Mouse (Mus musculus) kidney, embryonic 15.5 days (tissue): ENCODE measurements around the gene Elk3. TPM values are rescaled to one million over a fixed set of nuclear protein-coding genes. Genes with fewer than 3 reads are reported as not detected.

Experiments
- ATAC-seq: fragments of 200-750 bp; cut with Nextera tagmentation; replicated peaks from 2 replicates; pipeline ENCODE4 v1.8.0; 2017; ENCODE audit warnings: moderate TSS enrichment; ENCODE audit not compliant: low FRiP score
- H3K27ac ChIP-seq: fragments of 300-500 bp; sonication (generic); 2 replicates; pipeline ENCODE4 v1.5.1; 2015; ENCODE audit warnings: mild to moderate bottlenecking, inconsistent platforms
- H3K27me3 ChIP-seq: fragments of 300-500 bp; sonication (generic); 2 replicates; pipeline ENCODE4 v1.6.1; 2015; ENCODE audit warnings: inconsistent platforms
- H3K36me3 ChIP-seq: fragments of 300-500 bp; sonication (generic); 2 replicates; pipeline ENCODE4 v1.6.1; 2015; ENCODE audit warnings: inconsistent platforms
- H3K4me1 ChIP-seq: fragments of 300-500 bp; sonication (generic); 2 replicates; pipeline ENCODE4 v1.6.1; 2015; ENCODE audit warnings: inconsistent platforms
- H3K4me2 ChIP-seq: fragments of 300-500 bp; sonication (generic); 2 replicates; pipeline ENCODE4 v1.6.1; 2015; ENCODE audit warnings: moderate library complexity, mild to moderate bottlenecking, inconsistent platforms
- H3K4me3 ChIP-seq: fragments of 300-500 bp; sonication (generic); replicated peaks from 2 replicates; pipeline ENCODE4 v1.5.1; 2015; ENCODE audit warnings: mild to moderate bottlenecking, inconsistent platforms
- H3K9ac ChIP-seq: fragments of 300-500 bp; sonication (generic); 2 replicates; pipeline ENCODE4 v1.6.1; 2015; ENCODE audit warnings: mild to moderate bottlenecking, inconsistent platforms
- H3K9me3 ChIP-seq: fragments of 300-500 bp; sonication (generic); replicated peaks from 2 replicates; pipeline ENCODE4 v1.6.1; 2016; ENCODE audit warnings: inconsistent platforms
- WGBS: fragments of 180-500 bp; shearing (Covaris S2); methylation state at CpG from one replicate; pipeline ENCODE4 v1.1.7; 2015; ENCODE audit warnings: mixed read lengths; 5-methylcytosine and 5-hydroxymethylcytosine counted together
- polyA plus RNA-seq: library from polyadenylated mRNA; unstranded; fragments of >200 nt; fragmentation: Nextera tagmentation; extraction: Ambion mirVana; gene quantifications from 2 replicates; pipeline ENCODE4 v1.2.1, GENCODE M21; 2015

Elk3 gene
- polyA plus RNA-seq, 1 experiment from 2014 or later, result 41.9 TPM

- 47% methylated on average over 2 of the region's 2 CpGs for WGBS
- no peak overlapping the region for H3K4me2 ChIP-seq
- no peaks in the 10 kb centered on the region for H3K9me3 ChIP-seq
- peaks cover 77% of the 10 kb centered on the region for H3K4me1 ChIP-seq
- ATAC-seq, result 0 out of 2 replicates have a peak, but pooled peaks have one; percentile 10
- H3K27ac ChIP-seq, result peak overlapping the region; percentile 42; the same call in 1 of the 2 replicates
- H3K9ac ChIP-seq, result no peak overlapping the region
- H3K4me3 ChIP-seq, result no peak overlapping the region
- H3K27me3 ChIP-seq, result no peaks in the 10 kb centered on the region
- H3K36me3 ChIP-seq, result peaks cover 13% of the 10 kb centered on the region
Measured at GRCm38 (mm10) chr10:93274277-93274696, 36.6 kb downstream of the Elk3 start.

- Histone ChIP-seq H3K36me3 (peaks cover 8% of the 10 kb centered on the region; the same call in 1 of the 2 replicates), H3K4me2 (no peak overlapping the region), H3K9me3 (no peaks in the 10 kb centered on the region), H3K27me3 (no peaks in the 10 kb centered on the region), H3K27ac (peak overlapping the region; percentile 54; the same call in 1 of the 2 replicates), H3K9ac (no peak overlapping the region), H3K4me3 (no peak overlapping the region), H3K4me1 (peaks cover 78% of the 10 kb centered on the region)
- WGBS, result 71% methylated on average over 14 of the region's 14 CpGs
- ATAC-seq, result peak; percentile 52; the same call in 1 of the 2 replicates
Measured at GRCm38 (mm10) chr10:93272986-93273982, 37.7 kb downstream of the Elk3 start.

DNA sequence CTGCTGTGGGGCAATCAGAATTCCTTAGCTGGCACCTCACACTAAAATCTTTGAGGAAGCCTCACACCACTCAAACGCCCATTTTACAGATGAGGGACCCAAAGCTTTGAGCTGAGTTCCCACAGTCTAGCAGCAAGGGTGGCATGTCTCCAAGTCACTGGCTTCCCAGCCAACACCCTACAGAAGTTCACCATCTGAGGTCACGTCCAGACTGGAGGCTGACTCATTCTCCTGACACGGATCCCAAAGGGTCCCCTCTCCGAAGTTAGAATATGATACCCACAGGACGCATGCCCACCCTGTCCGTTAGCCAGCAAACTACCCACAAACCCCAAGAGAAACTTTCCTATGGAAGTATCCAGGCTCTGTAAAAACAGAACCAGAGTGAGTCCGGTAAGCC, 39.1 kb downstream of the Elk3 start:
- no peak overlapping the region for H3K4me3 ChIP-seq
- peaks cover 68% of the 10 kb centered on the region for H3K4me1 ChIP-seq
- 81% methylated on average over 7 of the region's 7 CpGs for WGBS
- no peak overlapping the region for H3K27ac ChIP-seq
- H3K9ac ChIP-seq, result no peak overlapping the region
- no peak for ATAC-seq
- no peak overlapping the region for H3K4me2 ChIP-seq
- H3K9me3 ChIP-seq, result no peaks in the 10 kb centered on the region
- peaks cover 6% of the 10 kb centered on the region; the same call in 1 of the 2 replicates for H3K36me3 ChIP-seq
- H3K27me3 ChIP-seq, result no peaks in the 10 kb centered on the region

DNA sequence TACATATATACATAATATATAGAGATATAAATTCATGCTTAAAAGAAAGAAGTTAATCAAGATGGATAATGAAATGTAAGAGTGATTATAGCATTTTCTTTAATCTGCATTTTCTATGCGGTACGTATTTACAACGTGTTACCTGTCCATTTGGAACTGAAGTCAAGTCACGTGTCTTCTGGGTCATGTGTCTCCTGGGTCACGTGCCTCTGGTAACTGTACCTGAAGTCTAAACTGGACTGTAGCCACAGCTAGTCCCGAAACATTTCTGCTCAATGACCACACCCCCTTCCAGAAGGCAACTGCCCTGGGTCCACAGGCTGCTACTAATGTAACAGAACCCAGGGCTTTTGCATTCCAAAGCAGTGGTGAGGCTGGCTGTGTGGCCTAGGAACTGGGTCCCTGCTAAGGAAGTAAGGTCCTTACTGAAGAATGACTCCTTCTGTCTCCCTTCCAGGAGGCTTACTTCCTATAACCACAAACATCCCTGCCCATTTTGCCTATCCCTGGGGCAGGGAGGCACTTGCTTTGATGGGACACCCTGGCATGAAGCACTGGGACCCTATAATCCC, 40.0 kb downstream of the Elk3 start:
- no peak overlapping the region for H3K4me2 ChIP-seq
- no peaks in the 10 kb centered on the region for H3K9me3 ChIP-seq
- H3K27me3 ChIP-seq, result no peaks in the 10 kb centered on the region
- ATAC-seq, result no peak
- WGBS, result 88% methylated on average over 6 of the region's 6 CpGs
- no peak overlapping the region for H3K27ac ChIP-seq
- peaks cover 13% of the 10 kb centered on the region for H3K36me3 ChIP-seq
- H3K9ac ChIP-seq, result no peak overlapping the region
- H3K4me1 ChIP-seq, result peaks cover 60% of the 10 kb centered on the region
- no peak overlapping the region for H3K4me3 ChIP-seq

DNA sequence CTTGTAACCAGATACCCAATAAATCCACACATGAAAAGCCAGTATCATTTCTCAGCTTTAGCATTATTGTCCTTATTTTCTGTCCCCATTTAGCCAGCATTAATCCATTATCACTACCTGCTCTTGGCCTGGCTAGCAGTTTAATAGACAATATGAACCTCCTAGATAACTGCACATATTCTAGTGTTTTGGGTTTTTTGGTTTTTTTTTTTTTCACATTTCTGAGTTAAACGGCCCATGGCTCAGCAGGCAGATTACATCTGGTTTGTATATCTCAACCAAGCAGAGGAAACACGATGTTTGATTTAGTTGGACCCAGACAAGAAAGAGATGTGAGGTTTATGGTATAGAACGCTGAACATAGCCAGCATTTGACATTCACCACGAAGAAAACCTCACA, 41.2 kb downstream of the Elk3 start:
- Histone ChIP-seq H3K27ac (peak overlapping the region; percentile 20), H3K4me2 (no peak overlapping the region), H3K27me3 (no peaks in the 10 kb centered on the region), H3K4me3 (no peak overlapping the region), H3K9me3 (no peaks in the 10 kb centered on the region), H3K36me3 (peaks cover 25% of the 10 kb centered on the region), H3K4me1 (peaks cover 48% of the 10 kb centered on the region), H3K9ac (no peak overlapping the region)
- 22% methylated on average over 4 of the region's 4 CpGs for WGBS
- ATAC-seq, result no peak

DNA sequence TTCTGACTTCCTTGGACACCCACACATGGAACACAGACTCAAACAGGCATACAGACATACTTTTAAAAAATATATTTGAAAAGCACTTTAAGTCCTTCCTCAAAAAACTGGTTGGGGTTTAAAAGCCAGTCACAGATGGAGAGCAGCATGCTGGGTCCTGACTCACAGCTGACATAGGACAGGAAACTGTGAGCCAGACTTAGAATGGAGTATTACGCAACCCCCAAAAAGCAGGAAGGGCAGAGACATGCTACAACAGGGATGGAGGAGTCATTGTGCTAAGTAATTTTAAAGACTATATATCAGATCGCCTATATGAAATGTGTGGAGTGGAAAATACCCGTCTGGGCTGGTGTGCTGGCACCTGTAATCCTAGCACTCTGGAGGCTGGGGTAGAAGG, 42.6 kb downstream of the Elk3 start:
- Histone ChIP-seq H3K9ac (no peak overlapping the region), H3K27ac (no peak overlapping the region), H3K27me3 (no peaks in the 10 kb centered on the region), H3K4me3 (no peak overlapping the region), H3K4me1 (peaks cover 43% of the 10 kb centered on the region), H3K9me3 (no peaks in the 10 kb centered on the region), H3K4me2 (no peak overlapping the region), H3K36me3 (peaks cover 37% of the 10 kb centered on the region)
- 84% methylated on average over 3 of the region's 3 CpGs for WGBS
- ATAC-seq, result no peak

GRCm38 (mm10) chr10:93267509-93267908, 43.4 kb downstream of the Elk3 start:
- Histone ChIP-seq H3K27ac (no peak overlapping the region), H3K27me3 (no peaks in the 10 kb centered on the region), H3K9me3 (no peaks in the 10 kb centered on the region), H3K4me3 (no peak overlapping the region), H3K4me1 (peaks cover 43% of the 10 kb centered on the region), H3K36me3 (peaks cover 41% of the 10 kb centered on the region), H3K4me2 (no peak overlapping the region), H3K9ac (no peak overlapping the region)
- 92% methylated on average over 5 of the region's 5 CpGs for WGBS
- no peak for ATAC-seq

- no peaks in the 10 kb centered on the region for H3K27me3 ChIP-seq
- WGBS, result 89% methylated on average over 7 of the region's 7 CpGs
Measured at GRCm38 (mm10) chr10:93266521-93266920, 44.4 kb downstream of the Elk3 start.

DNA sequence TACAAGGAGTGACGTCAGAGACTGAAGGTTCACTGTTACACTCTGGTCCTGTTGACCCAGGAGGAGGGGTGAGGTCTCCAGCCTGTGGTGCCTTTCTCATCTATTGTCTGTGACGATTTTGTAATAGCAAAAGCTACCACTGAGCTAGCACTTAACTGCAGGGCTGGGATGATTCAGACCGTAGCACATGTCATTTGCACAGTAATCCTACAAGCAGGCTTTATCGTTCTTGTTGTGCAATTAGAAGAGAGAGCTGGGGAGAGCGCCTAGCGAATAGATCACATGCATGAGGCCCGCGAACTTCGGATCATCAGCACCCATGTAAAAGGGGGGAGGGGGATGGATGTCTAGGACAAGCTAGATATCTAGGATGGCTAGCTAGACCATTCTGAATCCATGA, 45.1 kb downstream of the Elk3 start:
- Histone ChIP-seq H3K4me1 (peaks cover 46% of the 10 kb centered on the region), H3K27me3 (no peaks in the 10 kb centered on the region), H3K4me2 (no peak overlapping the region), H3K27ac (no peak overlapping the region), H3K36me3 (peaks cover 43% of the 10 kb centered on the region), H3K4me3 (no peak overlapping the region), H3K9me3 (no peaks in the 10 kb centered on the region), H3K9ac (no peak overlapping the region)
- no peak for ATAC-seq
- WGBS, result 90% methylated on average over 9 of the region's 9 CpGs

More at GRCm38 (mm10) chr10:93266521-93266920, 44.4 kb downstream of the Elk3 start:
- Histone ChIP-seq H3K36me3 (peaks cover 41% of the 10 kb centered on the region), H3K9ac (no peak overlapping the region), H3K4me3 (no peak overlapping the region), H3K27ac (no peak overlapping the region), H3K4me2 (no peak overlapping the region), H3K9me3 (no peaks in the 10 kb centered on the region), H3K4me1 (peaks cover 43% of the 10 kb centered on the region)
- ATAC-seq, result no peak

- no peak overlapping the region for H3K27ac ChIP-seq
- H3K9me3 ChIP-seq, result no peaks in the 10 kb centered on the region
- WGBS, result 78% methylated on average over 5 of the region's 5 CpGs
- no peak for ATAC-seq
- no peak overlapping the region for H3K4me3 ChIP-seq
- H3K36me3 ChIP-seq, result peaks cover 55% of the 10 kb centered on the region
- H3K4me1 ChIP-seq, result peaks cover 38% of the 10 kb centered on the region
- no peak overlapping the region for H3K4me2 ChIP-seq
- H3K9ac ChIP-seq, result no peak overlapping the region
- H3K27me3 ChIP-seq, result no peaks in the 10 kb centered on the region
Measured at GRCm38 (mm10) chr10:93264001-93264400, 46.9 kb downstream of the Elk3 start.

DNA sequence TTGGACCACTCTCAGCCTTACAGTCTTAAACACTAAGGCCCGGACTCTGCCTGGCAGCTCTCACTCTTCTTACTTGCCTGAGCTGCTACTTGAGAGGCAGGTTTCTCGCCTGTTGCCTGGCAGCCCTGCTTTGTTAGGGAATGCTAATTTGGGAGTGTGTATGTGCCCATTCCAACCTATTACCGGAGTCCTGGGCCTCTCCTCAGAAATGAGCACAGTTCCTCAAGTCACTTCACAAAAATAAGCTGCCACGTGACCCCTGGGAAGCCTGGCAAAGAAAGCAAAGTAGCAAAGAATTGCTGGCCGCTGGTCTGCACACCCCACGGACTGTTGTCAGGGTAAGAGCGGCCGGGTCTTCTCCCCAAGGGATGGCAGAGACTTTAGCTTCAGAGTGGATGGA, 47.5 kb downstream of the Elk3 start:
- Histone ChIP-seq H3K36me3 (peaks cover 54% of the 10 kb centered on the region), H3K4me1 (peaks cover 38% of the 10 kb centered on the region), H3K27me3 (no peaks in the 10 kb centered on the region), H3K4me3 (no peak overlapping the region), H3K4me2 (no peak overlapping the region), H3K27ac (peak overlapping the region; percentile 41; the same call in 1 of the 2 replicates), H3K9ac (no peak overlapping the region), H3K9me3 (no peaks in the 10 kb centered on the region)
- 74% methylated on average over 8 of the region's 8 CpGs for WGBS
- no peak for ATAC-seq

DNA sequence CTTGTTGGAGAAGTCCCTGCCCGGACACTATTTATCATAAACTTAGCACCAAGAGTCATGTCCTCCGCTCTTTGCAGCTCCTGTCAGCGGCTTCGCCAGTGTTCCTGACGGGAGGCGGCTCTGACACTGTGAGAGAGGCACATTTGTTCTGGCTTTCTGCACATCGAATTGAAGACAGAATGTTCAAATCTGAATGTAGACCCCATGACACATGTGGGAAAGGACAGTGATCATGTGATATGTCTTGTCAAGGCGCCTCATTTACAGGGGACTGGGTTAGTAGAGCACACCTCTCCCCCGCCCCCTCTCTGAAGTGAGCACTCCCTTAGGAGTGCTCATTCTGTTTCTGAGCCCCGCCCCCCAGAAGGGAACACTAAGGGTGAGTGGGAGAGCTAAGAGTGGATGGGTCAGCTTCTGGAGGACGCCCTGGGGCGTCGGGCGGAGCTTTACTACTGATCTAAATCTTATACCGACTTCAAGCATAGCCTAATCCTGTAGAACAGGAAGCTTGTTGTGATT, 48.9 kb downstream of the Elk3 start:
- H3K4me2 ChIP-seq, result peak overlapping the region; percentile 44
- H3K9ac ChIP-seq, result no peak overlapping the region
- 13% methylated on average over 15 of the region's 15 CpGs for WGBS
- peaks cover 40% of the 10 kb centered on the region for H3K4me1 ChIP-seq
- H3K27ac ChIP-seq, result peak overlapping the region; percentile 76
- H3K27me3 ChIP-seq, result no peaks in the 10 kb centered on the region
- 0 out of 2 replicates have a peak overlapping the region, but pooled peaks have one; percentile 6 for H3K4me3 ChIP-seq
- peak; percentile 84 for ATAC-seq
- H3K9me3 ChIP-seq, result no peaks in the 10 kb centered on the region
- H3K36me3 ChIP-seq, result peaks cover 49% of the 10 kb centered on the region
